Mouse (Mus musculus) embryonic facial prominence, embryonic 10.5 days (tissue): Measurements from ENCODE around the gene Anxa9. TPM values are rescaled to one million over a fixed set of nuclear protein-coding genes. Genes with fewer than 3 reads are reported as not detected.
"Not testable (repeated sequence)": the region's sequence is repeated elsewhere in the genome, so short reads cannot be mapped to it uniquely, and the experiment has no call there.

Source experiments
- DNase-seq: peaks from one replicate; pipeline ENCODE4 v3.0.0-alpha.2; 2017; ENCODE audit warnings: low spot score
- H3K27ac ChIP-seq: fragments of 300-500 bp; sonication (generic); replicated peaks from 2 replicates; pipeline ENCODE4 v1.5.1; 2016; ENCODE audit warnings: mild to moderate bottlenecking
- H3K27me3 ChIP-seq: fragments of 300-500 bp; sonication (generic); replicated peaks from 2 replicates; pipeline ENCODE4 v1.6.1; 2016; ENCODE audit warnings: low read depth, mild to moderate bottlenecking; ENCODE audit not compliant: poor library complexity, severe bottlenecking
- H3K36me3 ChIP-seq: fragments of 300-500 bp; sonication (generic); replicated peaks from 2 replicates; pipeline ENCODE4 v1.6.1; 2016; ENCODE audit warnings: mild to moderate bottlenecking, moderate library complexity
- H3K4me1 ChIP-seq: fragments of 300-500 bp; sonication (generic); 2 replicates; pipeline ENCODE4 v1.6.1; 2016
- H3K4me3 ChIP-seq: fragments of 300-500 bp; sonication (generic); 2 replicates; pipeline ENCODE4 v1.5.1; 2016; ENCODE audit warnings: mild to moderate bottlenecking, moderate library complexity
- H3K9me3 ChIP-seq: fragments of 300-500 bp; sonication (generic); 2 replicates; pipeline ENCODE4 v1.6.1; 2016; ENCODE audit warnings: mild to moderate bottlenecking
- WGBS: fragments of 180-500 bp; shearing (Covaris S2); methylation state at CpG from one replicate; pipeline ENCODE4 v1.1.7; 2016; 5-methylcytosine and 5-hydroxymethylcytosine counted together
- polyA plus RNA-seq: library from polyadenylated mRNA; unstranded; fragments of >200 nt; fragmentation: Nextera tagmentation; extraction: Ambion mirVana; gene quantifications from 2 replicates; pipeline ENCODE4 v1.2.1, GENCODE M21; 2016

The Anxa9 gene
- 1.3 and 1.4 TPM in 2 replicates for polyA plus RNA-seq

- Histone ChIP-seq H3K27ac (no peak within 1 kb of the TSS), H3K4me3 (no peak within 1 kb of the TSS)
These were observed at the start of gene Anxa9 for GRCm38 (mm10) chr3:95307100-95307499. TSS of gene Anxa9 (minus strand) at chr3:95307176.

GRCm38 (mm10) chr3:95355911-95356544, 49.1 kb upstream of the Anxa9 start:
- peaks cover 37% of the 10 kb centered on the region for H3K36me3 ChIP-seq
- DNase-seq, H3K9me3 ChIP-seq, H3K27me3 ChIP-seq, H3K4me1 ChIP-seq, H3K27ac ChIP-seq: not testable (repeated sequence)
- peak overlapping the region; percentile 67 for H3K4me3 ChIP-seq
- 34% methylated on average over 12 of the region's 19 CpGs for WGBS

More at GRCm38 (mm10) chr3:95307100-95307499, at the start of gene Anxa9:
- Histone ChIP-seq H3K4me1 (peaks cover 8% of the 10 kb centered on the region), H3K9me3 (no peaks in the 10 kb centered on the region), H3K36me3 (no peaks in the 10 kb centered on the region), H3K27me3 (no peaks in the 10 kb centered on the region)
- WGBS, result 62% methylated on average over 7 of the region's 7 CpGs
- DNase-seq, result no peak

- Histone ChIP-seq H3K9me3 (peaks cover 6% of the 10 kb centered on the region; the same call in 1 of the 2 replicates), H3K4me3 (no peak overlapping the region), H3K36me3 (peaks cover 96% of the 10 kb centered on the region), H3K4me1 (no peaks in the 10 kb centered on the region), H3K27ac (no peak overlapping the region), H3K27me3 (no peaks in the 10 kb centered on the region)
- DNase-seq, result no peak
These were observed 42.5 kb upstream of the Anxa9 start for GRCm38 (mm10) chr3:95349491-95349890.

GRCm38 (mm10) chr3:95348343-95348742, 41.4 kb upstream of the Anxa9 start:
- not testable (repeated sequence) for H3K27ac ChIP-seq, DNase-seq, H3K4me3 ChIP-seq, H3K4me1 ChIP-seq, H3K9me3 ChIP-seq, H3K27me3 ChIP-seq
- 92% methylated on average over 5 of the region's 5 CpGs for WGBS
- peaks cover 97% of the 10 kb centered on the region for H3K36me3 ChIP-seq

GRCm38 (mm10) chr3:95346454-95346853, 39.5 kb upstream of the Anxa9 start:
- H3K36me3 ChIP-seq, result peaks cover 97% of the 10 kb centered on the region
- 93% methylated on average over 7 of the region's 7 CpGs for WGBS
- no peak for DNase-seq

GRCm38 (mm10) chr3:95343356-95344000, 36.5 kb upstream of the Anxa9 start:
- H3K36me3 ChIP-seq, result peaks cover 97% of the 10 kb centered on the region

More at GRCm38 (mm10) chr3:95346454-95346853, 39.5 kb upstream of the Anxa9 start:
- H3K4me3 ChIP-seq, result no peak overlapping the region
- no peak overlapping the region for H3K27ac ChIP-seq
- peaks cover 6% of the 10 kb centered on the region; the same call in 1 of the 2 replicates for H3K9me3 ChIP-seq
- no peaks in the 10 kb centered on the region for H3K4me1 ChIP-seq
- no peaks in the 10 kb centered on the region for H3K27me3 ChIP-seq

GRCm38 (mm10) chr3:95338251-95338650, 31.3 kb upstream of the Anxa9 start:
- Histone ChIP-seq H3K4me3 (no peak overlapping the region), H3K9me3 (no peaks in the 10 kb centered on the region), H3K27ac (no peak overlapping the region), H3K36me3 (peaks cover 100% of the 10 kb centered on the region), H3K27me3 (no peaks in the 10 kb centered on the region), H3K4me1 (no peaks in the 10 kb centered on the region)
- WGBS, result 96% methylated on average over 4 of the region's 4 CpGs
- no peak for DNase-seq

More at GRCm38 (mm10) chr3:95343356-95344000, 36.5 kb upstream of the Anxa9 start:
- not testable (repeated sequence) for H3K4me1 ChIP-seq, DNase-seq, H3K9me3 ChIP-seq, H3K4me3 ChIP-seq, H3K27me3 ChIP-seq, H3K27ac ChIP-seq
- WGBS, result 96% methylated on average over 9 of the region's 9 CpGs

GRCm38 (mm10) chr3:95337345-95337744, 30.4 kb upstream of the Anxa9 start:
- Histone ChIP-seq H3K36me3 (peaks cover 100% of the 10 kb centered on the region), H3K9me3 (no peaks in the 10 kb centered on the region), H3K27me3 (no peaks in the 10 kb centered on the region), H3K4me3 (no peak overlapping the region), H3K27ac (no peak overlapping the region), H3K4me1 (no peaks in the 10 kb centered on the region)
- WGBS, result 94% methylated on average over 4 of the region's 4 CpGs
- no peak for DNase-seq

- H3K27ac ChIP-seq, result no peak overlapping the region
- no peak overlapping the region for H3K4me3 ChIP-seq
- WGBS, result 88% methylated on average over 1 of the region's 1 CpGs
- H3K4me1 ChIP-seq, result no peaks in the 10 kb centered on the region
- H3K36me3 ChIP-seq, result peaks cover 100% of the 10 kb centered on the region
- H3K27me3 ChIP-seq, result no peaks in the 10 kb centered on the region
- DNase-seq, result no peak
- no peaks in the 10 kb centered on the region for H3K9me3 ChIP-seq
These were observed 24.6 kb upstream of the Anxa9 start for GRCm38 (mm10) chr3:95331528-95331927.

- Histone ChIP-seq H3K27me3 (no peaks in the 10 kb centered on the region), H3K4me3 (no peak overlapping the region), H3K9me3 (no peaks in the 10 kb centered on the region), H3K36me3 (peaks cover 100% of the 10 kb centered on the region), H3K27ac (no peak overlapping the region), H3K4me1 (no peaks in the 10 kb centered on the region)
- WGBS, result 93% methylated on average over 1 of the region's 1 CpGs
- no peak for DNase-seq
These were observed 21.9 kb upstream of the Anxa9 start for GRCm38 (mm10) chr3:95328803-95329404.

GRCm38 (mm10) chr3:95324454-95325144, 17.6 kb upstream of the Anxa9 start:
- Histone ChIP-seq H3K4me3 (no peak overlapping the region), H3K27me3 (no peaks in the 10 kb centered on the region), H3K9me3 (no peaks in the 10 kb centered on the region), H3K36me3 (peaks cover 100% of the 10 kb centered on the region), H3K4me1 (peaks cover 9% of the 10 kb centered on the region), H3K27ac (no peak overlapping the region)
- DNase-seq, result no peak
- WGBS, result 92% methylated on average over 6 of the region's 6 CpGs

GRCm38 (mm10) chr3:95323429-95323828, 16.5 kb upstream of the Anxa9 start:
- Histone ChIP-seq H3K36me3 (peaks cover 97% of the 10 kb centered on the region), H3K27me3 (no peaks in the 10 kb centered on the region), H3K4me1 (peaks cover 19% of the 10 kb centered on the region), H3K4me3 (no peak overlapping the region), H3K27ac (no peak overlapping the region), H3K9me3 (no peaks in the 10 kb centered on the region)
- 91% methylated on average over 3 of the region's 3 CpGs for WGBS
- no peak for DNase-seq
